Mouse (Mus musculus) bone marrow macrophage, adult 2 months (primary cell): ENCODE measurements at regions not wholly inside any gene's neighbourhood (a gene's known extent, or its start where the extent isn't known, plus 50 kb on each side); places are given as distances from the start of the nearest gene placed in this dataset.

Source experiments
- CTCF ChIP-seq: IDR thresholded peaks from 2 replicates; pipeline ENCODE4 v1.5.1; 2012; ENCODE audit warnings: low read depth, mild to moderate bottlenecking, low read length, moderate library complexity
- POLR2A ChIP-seq: IDR thresholded peaks from 2 replicates; pipeline ENCODE4 v1.6.1; 2012; ENCODE audit warnings: mild to moderate bottlenecking, low read depth, low read length, borderline replicate concordance

DNA sequence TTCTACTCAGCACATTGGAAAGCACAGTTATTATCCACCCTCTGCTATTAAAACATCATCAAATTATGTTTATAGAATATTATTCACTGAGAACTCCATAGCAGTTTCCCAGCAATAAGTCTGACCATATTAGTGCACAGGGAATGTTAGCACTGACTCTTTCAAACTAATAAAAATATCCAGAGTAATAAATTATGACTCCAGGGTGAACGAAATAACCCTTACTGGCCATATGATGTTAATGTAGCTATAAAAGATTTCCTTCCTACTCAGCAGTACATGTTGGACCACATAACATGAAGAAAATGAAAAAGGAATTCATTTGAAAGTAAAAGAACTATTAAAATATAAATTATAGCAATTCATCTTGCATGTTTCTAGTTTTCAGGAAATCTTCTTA is 693.0 kb upstream of the Adgrl3 start:
- TF ChIP-seq CTCF (no peak), POLR2A (no peak)
